Mouse (Mus musculus): ENCODE results near the gene Trim61. TPM values are rescaled to one million over a fixed set of nuclear protein-coding genes. Genes with fewer than 3 reads are reported as not detected.

The Trim61 gene
- polyA plus RNA-seq, 2 experiments = 0.26 TPM; not detected in 1

GRCm38 (mm10) chr8:64998806-64999365, 19.4 kb downstream of the Trim61 start:
- no peak for TF ChIP-seq POLR2A (IDR thresholded peaks at IDR 0.05; ENCODE audit: borderline replicate concordance, extremely low read depth, insufficient read depth, insufficient read length)
- H3K36me3 ChIP-seq (ENCODE audit: control insufficient read depth, insufficient read depth, low read length) = no peaks in the 10 kb centered on the region
- H3K27ac ChIP-seq (replicated peaks; ENCODE audit: low read depth, low read length) = 0 out of 2 replicates have a peak overlapping the region, but pooled peaks have one; percentile 10
- H3K4me3 ChIP-seq (replicated peaks; ENCODE audit: low read length) = no peak overlapping the region
- no peaks in the 10 kb centered on the region for H3K9me3 ChIP-seq (ENCODE audit: control insufficient read depth, low read length)
- ATAC-seq (ENCODE audit: low FRiP score, low read depth) (peak; percentile 87), DNase-seq (ENCODE audit: low spot score) (peak; percentile 79)
- no peaks in the 10 kb centered on the region for H3K27me3 ChIP-seq (ENCODE audit: control insufficient read depth, insufficient read depth, low read length)
- H3K4me2 ChIP-seq (replicated peaks; ENCODE audit: low read depth, low read length, severe bottlenecking) = no peak overlapping the region
- H3K9ac ChIP-seq (ENCODE audit: low read depth, low read length, severe bottlenecking) = no peak overlapping the region
- 42% methylated on average over 4 of the region's 4 CpGs for WGBS
- peaks cover 3% of the 10 kb centered on the region; the same call in 1 of the 2 replicates for H3K4me1 ChIP-seq (ENCODE audit: control insufficient read depth, insufficient read depth, low read length)

GRCm38 (mm10) chr8:64987731-64988130, 30.6 kb downstream of the Trim61 start, which contains the start of gene Trim75:
Gene Trim75 (minus strand): TSS chr8:64987831.
- no peak for ATAC-seq (ENCODE audit: low FRiP score, low read depth)
- TF ChIP-seq POLR2A (IDR thresholded peaks at IDR 0.05; ENCODE audit: borderline replicate concordance, extremely low read depth, insufficient read depth, insufficient read length) = no peak
- Histone ChIP-seq H3K36me3 (ENCODE audit: control insufficient read depth, insufficient read depth, low read length) (no peaks in the 10 kb centered on the region), H3K4me1 (ENCODE audit: control insufficient read depth, insufficient read depth, low read length) (no peaks in the 10 kb centered on the region), H3K4me3 (replicated peaks; ENCODE audit: low read length) (no peak within 1 kb of the TSS), H3K9ac (ENCODE audit: low read depth, low read length, severe bottlenecking) (no peak within 1 kb of the TSS), H3K27me3 (ENCODE audit: control insufficient read depth, insufficient read depth, low read length) (no peaks in the 10 kb centered on the region), H3K27ac (replicated peaks; ENCODE audit: low read depth, low read length) (no peak within 1 kb of the TSS), H3K9me3 (ENCODE audit: control insufficient read depth, low read length) (peaks cover 3% of the 10 kb centered on the region; the same call in 1 of the 2 replicates), H3K4me2 (replicated peaks; ENCODE audit: low read depth, low read length, severe bottlenecking) (no peak within 1 kb of the TSS)
- no peak for DNase-seq (ENCODE audit: low spot score)
- 87% methylated on average over 4 of the region's 4 CpGs for WGBS

- Histone ChIP-seq H3K9me3 (ENCODE audit: control insufficient read depth, low read length) (no peaks in the 10 kb centered on the region), H3K4me1 (ENCODE audit: control insufficient read depth, insufficient read depth, low read length) (no peaks in the 10 kb centered on the region), H3K4me3 (replicated peaks; ENCODE audit: low read length) (no peak overlapping the region), H3K4me2 (replicated peaks; ENCODE audit: low read depth, low read length, severe bottlenecking) (no peak overlapping the region), H3K27me3 (ENCODE audit: control insufficient read depth, insufficient read depth, low read length) (no peaks in the 10 kb centered on the region), H3K27ac (replicated peaks; ENCODE audit: low read depth, low read length) (no peak overlapping the region), H3K36me3 (ENCODE audit: control insufficient read depth, insufficient read depth, low read length) (no peaks in the 10 kb centered on the region), H3K9ac (ENCODE audit: low read depth, low read length, severe bottlenecking) (no peak overlapping the region)
- ATAC-seq (ENCODE audit: low FRiP score, low read depth) (no peak), DNase-seq (ENCODE audit: low spot score) (no peak)
- WGBS = 68% methylated on average over 20 of the region's 20 CpGs
- no peak for TF ChIP-seq POLR2A (IDR thresholded peaks at IDR 0.05; ENCODE audit: borderline replicate concordance, extremely low read depth, insufficient read depth, insufficient read length)
Observed at GRCm38 (mm10) chr8:64983150-64983897, 35.0 kb downstream of the Trim61 start.

Other genes with a start within 250 kb of the Trim61 start
- 11.7 and 12.4 TPM in 2 replicates for gene Klhl2, start 168.5 kb downstream of the Trim61 start, polyA plus RNA-seq (2012; rRNA removed)
- 9.5 and 12.2 TPM in 2 replicates for gene Klhl2, start 168.5 kb downstream of the Trim61 start, polyA plus RNA-seq (2014; fragmentation: Nextera tagmentation; extraction: Ambion mirVana)
- gene Tmem192, start 71.3 kb downstream of the Trim61 start, polyA plus RNA-seq (2012; rRNA removed) = 14.2 and 17.1 TPM in 2 replicates
- gene Tmem192, start 71.3 kb downstream of the Trim61 start, polyA plus RNA-seq (2014; fragmentation: Nextera tagmentation; extraction: Ambion mirVana) = 27.9 and 30.8 TPM in 2 replicates
- gene Trim75, start 30.7 kb downstream of the Trim61 start, polyA plus RNA-seq (2012; rRNA removed) = 0.05 TPM in 1 of 2 replicates, not detected in the other
- gene Trim75, start 30.7 kb downstream of the Trim61 start, polyA plus RNA-seq (2014; fragmentation: Nextera tagmentation; extraction: Ambion mirVana) = 0.12 TPM in 1 of 2 replicates, not detected in the other
- gene Trim60, start 61 bp upstream of the Trim61 start, polyA plus RNA-seq (2012; rRNA removed) = 0.03 and 0.06 TPM in 2 replicates
- 0.07 TPM in 2 replicates for gene Trim60, start 61 bp upstream of the Trim61 start, polyA plus RNA-seq (2014; fragmentation: Nextera tagmentation; extraction: Ambion mirVana)
- 17.3 and 19.2 TPM in 2 replicates for gene Apela, start 18.8 kb upstream of the Trim61 start, polyA plus RNA-seq (2012; rRNA removed)
- 11.2 and 14.8 TPM in 2 replicates for gene Apela, start 18.8 kb upstream of the Trim61 start, polyA plus RNA-seq (2014; fragmentation: Nextera tagmentation; extraction: Ambion mirVana)
- not detected in 2 replicates for gene Gm10663, start 56.5 kb upstream of the Trim61 start, polyA plus RNA-seq (2012; rRNA removed)
- gene Gm10663, start 56.5 kb upstream of the Trim61 start, polyA plus RNA-seq (2014; fragmentation: Nextera tagmentation; extraction: Ambion mirVana) = not detected in 2 replicates
- gene BC030870, start 111.0 kb upstream of the Trim61 start, polyA plus RNA-seq (2012; rRNA removed) = 0.04 TPM in 1 of 2 replicates, not detected in the other
- gene BC030870, start 111.0 kb upstream of the Trim61 start, polyA plus RNA-seq (2014; fragmentation: Nextera tagmentation; extraction: Ambion mirVana) = 0.12 TPM in 2 replicates

All from limb, embryonic 14.5 days (tissue).